ENCODE assay signal across 8 mouse cellular contexts in genomic region chr2:115852109-115852508, GRCm38 (mm10).
DNase-seq lines count a peak whose midpoint lies in the region; ATAC-seq and TF ChIP-seq lines count a peak whose summit lies in the region.

No protein-coding gene starts in this region.

- intact Hi-C loops in heart, postnatal 36 days (cut with DNase I), result loop anchor here (10.0 kb wide), 4 partner anchors 963 to 1587 kb away; no protein-coding TSS in a partner anchor

- peak overlapping the region in 1 of 2 experiments; percentile 41; a peak in 2 of 4 replicates for H3K4me3 ChIP-seq in heart, embryonic 14.5 days (ENCODE audit: control insufficient read depth in 1 of 2, insufficient read depth in 1 of 2, low read depth in 1 of 2, low read length in 2 of 2)
- H3K4me3 ChIP-seq in embryonic facial prominence, embryonic 11.5 days (ENCODE audit: low read depth, low read length), result no peak overlapping the region
- peak overlapping the region; percentile 33 for H3K4me3 ChIP-seq in hindbrain, embryonic 16.5 days (ENCODE audit: low read length)
- peak overlapping the region; percentile 26 for H3K4me3 ChIP-seq in midbrain, postnatal 0 days (ENCODE audit: low read depth, low read length)

- H3K27me3 ChIP-seq in heart, embryonic 14.5 days (ENCODE audit: control insufficient read depth, insufficient read depth, low read length), result peaks cover 7% of the 10 kb centered on the region
- peaks cover 17% of the 10 kb centered on the region for H3K27me3 ChIP-seq in embryonic facial prominence, embryonic 11.5 days (ENCODE audit: control insufficient read depth, insufficient read depth, low read length)
- H3K27me3 ChIP-seq in hindbrain, embryonic 16.5 days (replicated peaks; ENCODE audit: control insufficient read depth, insufficient read depth, low read length), result peaks cover 4% of the 10 kb centered on the region; the same call in 1 of the 2 replicates
- peaks cover 18% of the 10 kb centered on the region for H3K27me3 ChIP-seq in midbrain, postnatal 0 days (ENCODE audit: insufficient read depth, low read length)

- H3K4me1 ChIP-seq in heart, embryonic 14.5 days (ENCODE audit: control insufficient read depth in 2 of 2, insufficient read depth in 2 of 2, low read length in 2 of 2), result peaks cover 14 to 25% of the 10 kb centered on the region in 2 experiments
- peaks cover 2% of the 10 kb centered on the region; the same call in 1 of the 2 replicates for H3K4me1 ChIP-seq in embryonic facial prominence, embryonic 11.5 days (ENCODE audit: control insufficient read depth, insufficient read depth, low read length)
- H3K4me1 ChIP-seq in hindbrain, embryonic 16.5 days (ENCODE audit: control insufficient read depth, insufficient read depth, low read depth, low read length), result peaks cover 14% of the 10 kb centered on the region
- peaks cover 3% of the 10 kb centered on the region; the same call in 1 of the 2 replicates for H3K4me1 ChIP-seq in midbrain, postnatal 0 days (ENCODE audit: insufficient read depth, low read length)

- no peak for ATAC-seq in heart, embryonic 14.5 days (ENCODE audit: insufficient number of reproducible peaks, insufficient read depth, low FRiP score, low read depth)
- ATAC-seq in embryonic facial prominence, embryonic 11.5 days (replicated peaks; ENCODE audit: insufficient number of reproducible peaks, low FRiP score, low TSS enrichment, low read depth), result no peak
- ATAC-seq in hindbrain, embryonic 16.5 days, result no peak
- no peak for ATAC-seq in midbrain, postnatal 0 days (ENCODE audit: low FRiP score)

- DNase-seq in heart, postnatal 36 days, result no peak
- DNase-seq in embryonic facial prominence, embryonic 11.5 days (ENCODE audit: low spot score), result no peak
- no peak for DNase-seq in midbrain, postnatal 0 days (ENCODE audit: low spot score)
- DNase-seq in layer of hippocampus, postnatal 14 days (ENCODE audit: low spot score in 2 of 2), result no peak
- DNase-seq in cerebellum, adult 11-12 months, result no peak
- DNase-seq in kidney, postnatal 10 days, result no peak

- no peaks in the 10 kb centered on the region for H3K9me3 ChIP-seq in heart, embryonic 14.5 days (ENCODE audit: control insufficient read depth, low read length)
- H3K9me3 ChIP-seq in embryonic facial prominence, embryonic 11.5 days (replicated peaks; ENCODE audit: control insufficient read depth, low read length), result no peaks in the 10 kb centered on the region
- H3K9me3 ChIP-seq in hindbrain, embryonic 16.5 days (ENCODE audit: control insufficient read depth, low read length), result no peaks in the 10 kb centered on the region
- H3K9me3 ChIP-seq in midbrain, postnatal 0 days (ENCODE audit: low read length), result no peaks in the 10 kb centered on the region

- H3K36me3 ChIP-seq in heart, embryonic 14.5 days (ENCODE audit: control insufficient read depth, insufficient read depth, low read length), result no peaks in the 10 kb centered on the region
- no peaks in the 10 kb centered on the region for H3K36me3 ChIP-seq in embryonic facial prominence, embryonic 11.5 days (replicated peaks; ENCODE audit: control insufficient read depth, insufficient read depth, low read depth, low read length)
- H3K36me3 ChIP-seq in hindbrain, embryonic 16.5 days (ENCODE audit: control insufficient read depth, insufficient read depth, low read length), result no peaks in the 10 kb centered on the region
- H3K36me3 ChIP-seq in midbrain, postnatal 0 days (ENCODE audit: insufficient read depth, low read length), result no peaks in the 10 kb centered on the region

- TF ChIP-seq CTCF in midbrain, postnatal 0 days (IDR thresholded peaks at IDR 0.05), result no peak

- peak overlapping the region; percentile 78 for H3K4me2 ChIP-seq in heart, embryonic 14.5 days (ENCODE audit: low read length)
- peak overlapping the region; percentile 44 for H3K4me2 ChIP-seq in embryonic facial prominence, embryonic 11.5 days (ENCODE audit: low read depth, low read length)
- H3K4me2 ChIP-seq in hindbrain, embryonic 16.5 days (ENCODE audit: low read length), result peak overlapping the region; percentile 64
- H3K4me2 ChIP-seq in midbrain, postnatal 0 days (ENCODE audit: low read depth, low read length, poor library complexity, severe bottlenecking), result peak overlapping the region; percentile 49

- H3K27ac ChIP-seq in heart, embryonic 14.5 days (replicated peaks in 1 of 2; ENCODE audit: control insufficient read depth in 1 of 2, insufficient read depth in 1 of 2, low read depth in 2 of 2, low read length in 2 of 2), result no peak overlapping the region
- no peak overlapping the region for H3K27ac ChIP-seq in embryonic facial prominence, embryonic 11.5 days (replicated peaks; ENCODE audit: low read depth, low read length)
- H3K27ac ChIP-seq in hindbrain, embryonic 16.5 days (ENCODE audit: low read depth, low read length), result no peak overlapping the region
- no peak overlapping the region for H3K27ac ChIP-seq in midbrain, postnatal 0 days (ENCODE audit: low read depth, low read length)

- WGBS in heart, embryonic 14.5 days, result 38% methylated on average over 11 of the region's 11 CpGs
- 16% methylated on average over 11 of the region's 11 CpGs for WGBS in embryonic facial prominence, embryonic 11.5 days
- 11% methylated on average over 11 of the region's 11 CpGs for WGBS in hindbrain, embryonic 16.5 days
- 14% methylated on average over 11 of the region's 11 CpGs for WGBS in midbrain, postnatal 0 days

- peak overlapping the region; percentile 62 for H3K9ac ChIP-seq in heart, embryonic 14.5 days (ENCODE audit: low read length)
- H3K9ac ChIP-seq in embryonic facial prominence, embryonic 11.5 days (replicated peaks; ENCODE audit: low read length), result no peak overlapping the region
- H3K9ac ChIP-seq in hindbrain, embryonic 16.5 days (ENCODE audit: low read depth, low read length), result peak overlapping the region; percentile 24
- H3K9ac ChIP-seq in midbrain, postnatal 0 days (replicated peaks; ENCODE audit: low read length, poor library complexity, severe bottlenecking), result no peak overlapping the region

Comparison
In these comparisons a context has a peak if more than half of its experiments do, and no peak if none do; other contexts are left out.
1. H3K9ac ChIP-seq: peak in heart, embryonic 14.5 days (single experiment) and hindbrain, embryonic 16.5 days (single experiment); none in embryonic facial prominence, embryonic 11.5 days (single experiment) and midbrain, postnatal 0 days (single experiment).
2. Peak in every context shown above with its lines, with median percentiles within 50 percentile points of each other: H3K4me2 ChIP-seq.